Mouse (Mus musculus): ENCODE data around the gene F2. TPM values are rescaled to one million over a fixed set of nuclear protein-coding genes. Genes with fewer than 3 reads are reported as not detected.

Gene F2
- polyA plus RNA-seq, 1 experiment from 2014 or later = 17.4 TPM

GRCm38 (mm10) chr2:91642825-91643415 lies 6.7 kb upstream of the F2 start:
- no peak overlapping the region for H3K4me2 ChIP-seq (ENCODE audit: low read depth, low read length)
- no peak overlapping the region for H3K27ac ChIP-seq (ENCODE audit: low read length)
- no peak overlapping the region for H3K4me3 ChIP-seq (replicated peaks; ENCODE audit: low read length)
- H3K27me3 ChIP-seq (ENCODE audit: control insufficient read depth, insufficient read depth, low read length) = no peaks in the 10 kb centered on the region
- 0 out of 2 replicates have a peak, but pooled peaks have one; percentile 39 for ATAC-seq (ENCODE audit: insufficient read depth, low FRiP score)
- peaks cover 32% of the 10 kb centered on the region for H3K36me3 ChIP-seq (ENCODE audit: control insufficient read depth, insufficient read depth, low read length)
- no peaks in the 10 kb centered on the region for H3K4me1 ChIP-seq (ENCODE audit: control insufficient read depth, insufficient read depth, low read length)
- H3K9ac ChIP-seq (ENCODE audit: low read length) = no peak overlapping the region
- WGBS = 69% methylated on average over 2 of the region's 2 CpGs
- H3K9me3 ChIP-seq (replicated peaks; ENCODE audit: control insufficient read depth, low read length) = no peaks in the 10 kb centered on the region

- 52% methylated on average over 6 of the region's 6 CpGs for WGBS
- ATAC-seq (ENCODE audit: insufficient read depth, low FRiP score) = no peak
- Histone ChIP-seq H3K4me2 (ENCODE audit: low read depth, low read length) (no peak overlapping the region), H3K27me3 (ENCODE audit: control insufficient read depth, insufficient read depth, low read length) (no peaks in the 10 kb centered on the region), H3K27ac (ENCODE audit: low read length) (no peak overlapping the region), H3K9ac (ENCODE audit: low read length) (no peak overlapping the region), H3K4me1 (ENCODE audit: control insufficient read depth, insufficient read depth, low read length) (no peaks in the 10 kb centered on the region), H3K36me3 (ENCODE audit: control insufficient read depth, insufficient read depth, low read length) (no peaks in the 10 kb centered on the region), H3K4me3 (replicated peaks; ENCODE audit: low read length) (no peak overlapping the region), H3K9me3 (replicated peaks; ENCODE audit: control insufficient read depth, low read length) (no peaks in the 10 kb centered on the region)
These were observed 2.7 kb upstream of the F2 start for GRCm38 (mm10) chr2:91638931-91639330.

GRCm38 (mm10) chr2:91636727-91637338 lies 619 bp upstream of the F2 start:
- peak; percentile 82 for ATAC-seq (ENCODE audit: insufficient read depth, low FRiP score)
- H3K27ac ChIP-seq (ENCODE audit: low read length) = peak overlapping the region; percentile 74
- no peak overlapping the region for H3K4me3 ChIP-seq (replicated peaks; ENCODE audit: low read length)
- 59% methylated on average over 5 of the region's 5 CpGs for WGBS
- no peaks in the 10 kb centered on the region for H3K27me3 ChIP-seq (ENCODE audit: control insufficient read depth, insufficient read depth, low read length)
- no peak overlapping the region for H3K9ac ChIP-seq (ENCODE audit: low read length)
- no peaks in the 10 kb centered on the region for H3K4me1 ChIP-seq (ENCODE audit: control insufficient read depth, insufficient read depth, low read length)
- no peaks in the 10 kb centered on the region for H3K36me3 ChIP-seq (ENCODE audit: control insufficient read depth, insufficient read depth, low read length)
- no peaks in the 10 kb centered on the region for H3K9me3 ChIP-seq (replicated peaks; ENCODE audit: control insufficient read depth, low read length)
- H3K4me2 ChIP-seq (ENCODE audit: low read depth, low read length) = no peak overlapping the region

GRCm38 (mm10) chr2:91635486-91635885 lies 728 bp downstream of the F2 start:
- no peak overlapping the region for H3K4me3 ChIP-seq (replicated peaks; ENCODE audit: low read length)
- no peak for ATAC-seq (ENCODE audit: insufficient read depth, low FRiP score)
- H3K27ac ChIP-seq (ENCODE audit: low read length) = no peak overlapping the region
- no peaks in the 10 kb centered on the region for H3K9me3 ChIP-seq (replicated peaks; ENCODE audit: control insufficient read depth, low read length)
- no peaks in the 10 kb centered on the region for H3K36me3 ChIP-seq (ENCODE audit: control insufficient read depth, insufficient read depth, low read length)
- H3K4me2 ChIP-seq (ENCODE audit: low read depth, low read length) = no peak overlapping the region
- H3K9ac ChIP-seq (ENCODE audit: low read length) = no peak overlapping the region
- H3K27me3 ChIP-seq (ENCODE audit: control insufficient read depth, insufficient read depth, low read length) = no peaks in the 10 kb centered on the region
- 83% methylated on average over 11 of the region's 11 CpGs for WGBS
- no peaks in the 10 kb centered on the region for H3K4me1 ChIP-seq (ENCODE audit: control insufficient read depth, insufficient read depth, low read length)

GRCm38 (mm10) chr2:91634841-91635240 lies 1.4 kb downstream of the F2 start:
- 73% methylated on average over 9 of the region's 9 CpGs for WGBS
- Histone ChIP-seq H3K4me3 (replicated peaks; ENCODE audit: low read length) (no peak overlapping the region), H3K36me3 (ENCODE audit: control insufficient read depth, insufficient read depth, low read length) (no peaks in the 10 kb centered on the region)

GRCm38 (mm10) chr2:91633334-91633977 lies 2.8 kb downstream of the F2 start:
- Histone ChIP-seq H3K4me1 (ENCODE audit: control insufficient read depth, insufficient read depth, low read length) (no peaks in the 10 kb centered on the region), H3K9ac (ENCODE audit: low read length) (no peak overlapping the region), H3K9me3 (replicated peaks; ENCODE audit: control insufficient read depth, low read length) (no peaks in the 10 kb centered on the region), H3K27me3 (ENCODE audit: control insufficient read depth, insufficient read depth, low read length) (no peaks in the 10 kb centered on the region), H3K27ac (ENCODE audit: low read length) (no peak overlapping the region), H3K36me3 (ENCODE audit: control insufficient read depth, insufficient read depth, low read length) (no peaks in the 10 kb centered on the region), H3K4me2 (ENCODE audit: low read depth, low read length) (no peak overlapping the region), H3K4me3 (replicated peaks; ENCODE audit: low read length) (no peak overlapping the region)
- no peak for ATAC-seq (ENCODE audit: insufficient read depth, low FRiP score)
- 61% methylated on average over 12 of the region's 12 CpGs for WGBS

More at GRCm38 (mm10) chr2:91634841-91635240, 1.4 kb downstream of the F2 start:
- Histone ChIP-seq H3K4me1 (ENCODE audit: control insufficient read depth, insufficient read depth, low read length) (no peaks in the 10 kb centered on the region), H3K9me3 (replicated peaks; ENCODE audit: control insufficient read depth, low read length) (no peaks in the 10 kb centered on the region), H3K27me3 (ENCODE audit: control insufficient read depth, insufficient read depth, low read length) (no peaks in the 10 kb centered on the region), H3K27ac (ENCODE audit: low read length) (no peak overlapping the region), H3K4me2 (ENCODE audit: low read depth, low read length) (no peak overlapping the region), H3K9ac (ENCODE audit: low read length) (no peak overlapping the region)
- no peak for ATAC-seq (ENCODE audit: insufficient read depth, low FRiP score)

GRCm38 (mm10) chr2:91632316-91632715 lies 3.9 kb downstream of the F2 start:
- H3K36me3 ChIP-seq (ENCODE audit: control insufficient read depth, insufficient read depth, low read length) = no peaks in the 10 kb centered on the region
- H3K27me3 ChIP-seq (ENCODE audit: control insufficient read depth, insufficient read depth, low read length) = no peaks in the 10 kb centered on the region
- H3K27ac ChIP-seq (ENCODE audit: low read length) = no peak overlapping the region
- H3K9ac ChIP-seq (ENCODE audit: low read length) = no peak overlapping the region
- H3K4me3 ChIP-seq (replicated peaks; ENCODE audit: low read length) = no peak overlapping the region
- ATAC-seq (ENCODE audit: insufficient read depth, low FRiP score) = no peak
- H3K9me3 ChIP-seq (replicated peaks; ENCODE audit: control insufficient read depth, low read length) = no peaks in the 10 kb centered on the region
- no peak overlapping the region for H3K4me2 ChIP-seq (ENCODE audit: low read depth, low read length)
- WGBS = 61% methylated on average over 5 of the region's 5 CpGs
- no peaks in the 10 kb centered on the region for H3K4me1 ChIP-seq (ENCODE audit: control insufficient read depth, insufficient read depth, low read length)

- H3K4me2 ChIP-seq (ENCODE audit: low read depth, low read length) = no peak overlapping the region
- no peak overlapping the region for H3K4me3 ChIP-seq (replicated peaks; ENCODE audit: low read length)
- no peak overlapping the region for H3K9ac ChIP-seq (ENCODE audit: low read length)
- no peaks in the 10 kb centered on the region for H3K9me3 ChIP-seq (replicated peaks; ENCODE audit: control insufficient read depth, low read length)
- no peaks in the 10 kb centered on the region for H3K27me3 ChIP-seq (ENCODE audit: control insufficient read depth, insufficient read depth, low read length)
- no peaks in the 10 kb centered on the region for H3K36me3 ChIP-seq (ENCODE audit: control insufficient read depth, insufficient read depth, low read length)
- no peak overlapping the region for H3K27ac ChIP-seq (ENCODE audit: low read length)
- no peaks in the 10 kb centered on the region for H3K4me1 ChIP-seq (ENCODE audit: control insufficient read depth, insufficient read depth, low read length)
- 78% methylated on average over 5 of the region's 5 CpGs for WGBS
- ATAC-seq (ENCODE audit: insufficient read depth, low FRiP score) = no peak
These were observed 4.4 kb downstream of the F2 start for GRCm38 (mm10) chr2:91631826-91632225.

GRCm38 (mm10) chr2:91630384-91630783 lies 5.8 kb downstream of the F2 start:
- no peak overlapping the region for H3K4me2 ChIP-seq (ENCODE audit: low read depth, low read length)
- no peaks in the 10 kb centered on the region for H3K36me3 ChIP-seq (ENCODE audit: control insufficient read depth, insufficient read depth, low read length)
- H3K27ac ChIP-seq (ENCODE audit: low read length) = no peak overlapping the region
- no peak overlapping the region for H3K9ac ChIP-seq (ENCODE audit: low read length)
- no peaks in the 10 kb centered on the region for H3K9me3 ChIP-seq (replicated peaks; ENCODE audit: control insufficient read depth, low read length)
- ATAC-seq (ENCODE audit: insufficient read depth, low FRiP score) = no peak
- H3K4me1 ChIP-seq (ENCODE audit: control insufficient read depth, insufficient read depth, low read length) = no peaks in the 10 kb centered on the region
- 87% methylated on average over 12 of the region's 12 CpGs for WGBS
- no peak overlapping the region for H3K4me3 ChIP-seq (replicated peaks; ENCODE audit: low read length)
- H3K27me3 ChIP-seq (ENCODE audit: control insufficient read depth, insufficient read depth, low read length) = no peaks in the 10 kb centered on the region

Measured in stomach, embryonic 16.5 days (tissue).